Mouse (Mus musculus) thymus, adult 2 months (tissue): ENCODE results near the gene Nucks1. TPM values are rescaled to one million over a fixed set of nuclear protein-coding genes. Genes with fewer than 3 reads are reported as not detected.

Source experiments
- DNase-seq: peaks from one replicate; pipeline ENCODE4 v3.0.0; 2021
- H3K27ac ChIP-seq: fragments of 200-500 bp; 2 replicates; pipeline ENCODE4 v1.5.1; 2012; ENCODE audit warnings: low read length, control low read depth; ENCODE audit not compliant: control insufficient read depth, insufficient read depth
- H3K27me3 ChIP-seq: fragments of 200-500 bp; 2 replicates; pipeline ENCODE4 v1.6.1; 2012; ENCODE audit warnings: mild to moderate bottlenecking, low read length, moderate library complexity, mixed read lengths; ENCODE audit not compliant: control insufficient read depth, insufficient read depth
- H3K36me3 ChIP-seq: fragments of 200-500 bp; 2 replicates; pipeline ENCODE4 v1.6.1; 2012; ENCODE audit warnings: mild to moderate bottlenecking, low read length, moderate library complexity; ENCODE audit not compliant: control insufficient read depth, insufficient read depth
- H3K4me1 ChIP-seq: fragments of 200-500 bp; replicated peaks from 2 replicates; pipeline ENCODE4 v1.6.1; 2012; ENCODE audit warnings: low read length; ENCODE audit not compliant: control insufficient read depth, insufficient read depth
- H3K4me3 ChIP-seq: fragments of 200-500 bp; 2 replicates; pipeline ENCODE4 v1.5.1; 2012; ENCODE audit warnings: mild to moderate bottlenecking, low read length, control low read depth, moderate library complexity; ENCODE audit not compliant: control insufficient read depth, insufficient read depth
- CTCF ChIP-seq: fragments of 200-500 bp; IDR thresholded peaks from 2 replicates; pipeline ENCODE4 v1.5.1; 2012; ENCODE audit warnings: mild to moderate bottlenecking, control low read depth, low read length, moderate library complexity, borderline replicate concordance; ENCODE audit not compliant: control insufficient read depth, poor library complexity, insufficient read depth; ENCODE audit errors: extremely low read depth
- POLR2A ChIP-seq: fragments of 200-500 bp; IDR thresholded peaks from 2 replicates; pipeline ENCODE4 v1.6.1; 2012; ENCODE audit warnings: mild to moderate bottlenecking, low read length, control low read depth, moderate library complexity; ENCODE audit not compliant: control insufficient read depth, poor library complexity, insufficient read depth; ENCODE audit errors: extremely low read depth
- WGBS: fragments of 180-500 bp; shearing (Covaris S2); methylation state at CpG from one replicate; pipeline ENCODE4 v1.1.7; 2018; 5-methylcytosine and 5-hydroxymethylcytosine counted together
- polyA plus RNA-seq: library from polyadenylated mRNA; depleted of rRNA; stranded (reverse); fragments of >200 nt; gene quantifications from 2 replicates; pipeline ENCODE4 v1.2.3, GENCODE M21; 2012

The Nucks1 gene
- polyA plus RNA-seq, 1 experiment = 16.6 TPM

DNA sequence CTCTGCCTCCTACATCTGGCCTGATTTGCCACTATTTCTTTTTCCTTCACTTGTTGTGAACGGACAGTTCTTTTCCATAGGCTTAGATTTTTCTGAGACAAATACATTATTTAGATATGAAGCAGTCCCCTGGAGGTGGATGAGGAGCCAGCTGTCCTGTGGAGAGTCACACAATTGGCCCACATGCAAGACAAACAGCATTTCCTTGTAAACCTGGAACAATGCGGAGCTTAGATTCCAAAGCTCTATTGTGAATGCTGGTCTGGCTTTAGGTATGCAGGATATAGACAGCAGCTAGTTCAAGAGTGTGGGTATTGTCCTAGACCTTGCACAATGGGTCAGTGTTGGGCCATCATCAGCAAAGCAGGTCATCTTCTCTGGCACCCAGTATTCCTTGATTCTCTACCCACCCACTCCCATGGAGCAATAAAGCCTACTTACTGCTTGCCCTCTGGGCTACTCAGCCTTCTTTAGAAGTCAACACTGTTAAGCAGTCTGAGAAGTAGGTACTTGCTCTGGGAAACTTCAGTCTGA lies 30.4 kb downstream of the Nucks1 start:
- no peak for TF ChIP-seq POLR2A
- no peak for TF ChIP-seq CTCF
- no peaks in the 10 kb centered on the region for H3K4me1 ChIP-seq
- H3K36me3 ChIP-seq = no peaks in the 10 kb centered on the region
- no peak overlapping the region for H3K27ac ChIP-seq
- no peak for DNase-seq
- WGBS = 98% methylated on average over 2 of the region's 2 CpGs
- no peaks in the 10 kb centered on the region for H3K27me3 ChIP-seq
- no peak overlapping the region for H3K4me3 ChIP-seq

GRCm38 (mm10) chr1:131941501-131941900 lies 31.2 kb downstream of the Nucks1 start:
- DNase-seq = no peak
- Histone ChIP-seq H3K27me3 (no peaks in the 10 kb centered on the region), H3K4me1 (no peaks in the 10 kb centered on the region), H3K4me3 (no peak overlapping the region), H3K36me3 (no peaks in the 10 kb centered on the region), H3K27ac (no peak overlapping the region)
- 100% methylated on average over 1 of the region's 1 CpGs for WGBS
- TF ChIP-seq CTCF (no peak), POLR2A (no peak)

- Histone ChIP-seq H3K36me3 (no peaks in the 10 kb centered on the region), H3K27me3 (no peaks in the 10 kb centered on the region), H3K27ac (no peak overlapping the region), H3K4me1 (no peaks in the 10 kb centered on the region), H3K4me3 (no peak overlapping the region)
- TF ChIP-seq POLR2A = no peak
- no peak for TF ChIP-seq CTCF
- DNase-seq = no peak
- 76% methylated on average over 16 of the region's 16 CpGs for WGBS
Observed at GRCm38 (mm10) chr1:131942621-131943590, 32.6 kb downstream of the Nucks1 start.

- no peaks in the 10 kb centered on the region for H3K36me3 ChIP-seq
- H3K27ac ChIP-seq = no peak overlapping the region
- H3K4me3 ChIP-seq = no peak overlapping the region
- no peak for DNase-seq
- WGBS = 91% methylated on average over 10 of the region's 10 CpGs
- no peaks in the 10 kb centered on the region for H3K4me1 ChIP-seq
- TF ChIP-seq CTCF (no peak), POLR2A (no peak)
- H3K27me3 ChIP-seq = no peaks in the 10 kb centered on the region
Observed at GRCm38 (mm10) chr1:131945674-131946440, 35.5 kb downstream of the Nucks1 start.

DNA sequence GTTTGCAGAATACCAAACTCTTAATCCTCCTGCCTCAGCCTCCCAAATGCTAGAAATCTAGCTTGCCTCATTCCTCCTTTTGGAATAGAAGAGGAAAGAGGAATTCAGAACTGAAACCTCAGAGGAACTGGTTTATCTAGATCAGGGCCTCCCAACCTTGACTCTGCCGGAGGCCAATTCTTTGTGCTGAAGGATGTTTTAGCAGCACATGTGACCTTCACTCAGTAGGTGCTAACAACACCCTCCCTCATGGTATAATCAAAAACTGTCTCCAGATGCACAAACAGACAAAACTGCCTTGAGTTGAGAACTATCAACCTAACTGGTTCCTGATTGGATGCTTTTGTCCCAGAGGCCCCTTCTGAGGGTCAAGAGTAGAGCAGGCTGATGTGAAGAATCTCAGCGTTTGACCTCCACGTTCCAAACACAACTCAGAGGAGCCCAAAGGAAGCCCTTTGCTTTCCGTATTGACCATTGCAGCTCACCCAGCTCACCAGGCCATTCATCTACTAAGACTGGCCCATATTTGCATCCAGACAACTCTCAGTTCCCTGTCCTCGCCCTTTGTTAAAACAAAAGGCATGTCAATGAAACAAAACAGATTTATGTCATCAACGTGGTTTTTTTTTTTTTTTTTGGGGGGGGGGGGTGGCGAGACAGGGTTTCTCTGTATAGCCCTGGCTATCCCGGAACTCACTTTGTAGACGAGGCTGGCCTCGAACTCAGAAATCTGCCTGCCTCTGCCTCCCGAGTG lies 36.3 kb downstream of the Nucks1 start:
- no peaks in the 10 kb centered on the region for H3K4me1 ChIP-seq
- H3K27me3 ChIP-seq = no peaks in the 10 kb centered on the region
- no peak for TF ChIP-seq POLR2A
- no peak for TF ChIP-seq CTCF
- H3K4me3 ChIP-seq = no peak overlapping the region
- 88% methylated on average over 11 of the region's 11 CpGs for WGBS
- no peak overlapping the region for H3K27ac ChIP-seq
- DNase-seq = no peak
- no peaks in the 10 kb centered on the region for H3K36me3 ChIP-seq

DNA sequence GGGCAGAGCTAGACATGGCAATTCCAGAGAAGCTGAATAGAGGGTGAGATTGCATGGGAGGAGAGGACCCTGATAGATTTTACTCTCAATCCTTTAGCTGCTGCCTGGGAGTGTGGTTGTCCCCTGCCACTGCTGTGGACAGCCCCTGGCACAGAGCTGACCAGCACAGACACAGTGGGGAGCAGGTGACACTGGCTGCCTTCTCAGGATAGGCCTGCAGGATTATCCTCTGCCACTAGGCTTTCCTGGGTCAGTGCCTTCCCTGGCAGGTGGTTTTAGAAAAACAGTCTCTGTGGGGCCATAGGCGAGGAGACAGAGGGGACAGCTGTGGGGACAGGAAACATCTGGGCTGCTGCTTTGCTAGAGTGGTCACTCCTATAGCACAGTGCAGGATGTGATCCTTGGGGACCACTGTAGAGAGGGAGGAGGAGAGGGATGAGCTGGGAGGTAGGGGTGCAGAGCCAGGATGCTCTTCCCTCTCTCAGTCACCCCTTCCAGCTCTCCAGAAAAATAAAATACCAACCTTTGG lies 37.7 kb downstream of the Nucks1 start:
- Histone ChIP-seq H3K27ac (no peak overlapping the region; the same call in 1 of the 2 replicates), H3K36me3 (no peaks in the 10 kb centered on the region), H3K4me3 (no peak overlapping the region), H3K4me1 (no peaks in the 10 kb centered on the region), H3K27me3 (no peaks in the 10 kb centered on the region)
- DNase-seq = no peak
- no peak for TF ChIP-seq POLR2A
- TF ChIP-seq CTCF = no peak
- WGBS = 77% methylated on average over 1 of the region's 1 CpGs
